Mouse (Mus musculus) neural tube, embryonic 12.5 days (tissue): ENCODE data around the gene Vmn2r66. TPM values are rescaled to one million over a fixed set of nuclear protein-coding genes. Genes with fewer than 3 reads are reported as not detected.

Experiments
- ATAC-seq: fragments of 200-750 bp; cut with Nextera tagmentation; 2 replicates; pipeline ENCODE4 v1.8.0; 2017; ENCODE audit warnings: low read depth, mild to moderate bottlenecking, moderate TSS enrichment, moderate library complexity; ENCODE audit not compliant: low FRiP score
- H3K27ac ChIP-seq: fragments of 300-500 bp; sonication (generic); 2 replicates; pipeline ENCODE4 v1.5.1; 2016
- H3K27me3 ChIP-seq: fragments of 300-500 bp; sonication (generic); replicated peaks from 2 replicates; pipeline ENCODE4 v1.6.1; 2016; ENCODE audit warnings: mild to moderate bottlenecking
- H3K36me3 ChIP-seq: fragments of 300-500 bp; sonication (generic); 2 replicates; pipeline ENCODE4 v1.6.1; 2016; ENCODE audit warnings: mild to moderate bottlenecking
- H3K4me1 ChIP-seq: fragments of 300-500 bp; sonication (generic); 2 replicates; pipeline ENCODE4 v1.6.1; 2016
- H3K4me2 ChIP-seq: fragments of 300-500 bp; sonication (generic); replicated peaks from 2 replicates; pipeline ENCODE4 v1.6.1; 2016; ENCODE audit warnings: mild to moderate bottlenecking
- H3K4me3 ChIP-seq: fragments of 300-500 bp; sonication (generic); 2 replicates; pipeline ENCODE4 v1.5.1; 2016
- H3K9ac ChIP-seq: fragments of 300-500 bp; sonication (generic); 2 replicates; pipeline ENCODE4 v1.6.1; 2016; ENCODE audit warnings: mild to moderate bottlenecking
- H3K9me3 ChIP-seq: fragments of 300-500 bp; sonication (generic); 2 replicates; pipeline ENCODE4 v1.6.1; 2016; ENCODE audit warnings: mild to moderate bottlenecking
- WGBS: fragments of 180-500 bp; shearing (Covaris S2); methylation state at CpG from one replicate; pipeline ENCODE4 v1.1.7; 2016; 5-methylcytosine and 5-hydroxymethylcytosine counted together
- polyA plus RNA-seq: library from polyadenylated mRNA; unstranded; fragments of >200 nt; fragmentation: Nextera tagmentation; extraction: Ambion mirVana; gene quantifications from 2 replicates; pipeline ENCODE4 v1.2.1, GENCODE M21; 2016

The Vmn2r66 gene
- not detected in 2 replicates for polyA plus RNA-seq

DNA sequence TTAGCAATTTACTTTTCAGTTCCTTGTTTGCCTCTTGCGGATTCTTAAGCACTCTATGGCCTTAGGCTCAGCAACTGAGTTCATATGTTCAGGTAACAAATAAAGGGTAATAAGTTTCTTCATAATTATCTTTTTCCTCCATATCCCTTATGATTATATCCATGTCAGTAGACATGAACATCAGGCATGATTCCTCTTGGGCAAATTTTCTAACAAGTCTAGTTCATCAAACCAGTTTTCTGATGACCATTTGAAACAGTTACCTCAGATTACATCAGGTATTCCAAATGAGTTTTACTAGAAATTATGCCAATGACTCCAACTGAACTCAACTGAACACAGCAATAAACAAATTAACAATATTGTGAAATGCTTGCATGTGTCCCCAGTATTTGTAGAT is at the start of gene Vmn2r66:
TSS of gene Vmn2r66 (minus strand) at position 101 of the 400 bp plus-strand sequence.
- Histone ChIP-seq H3K9me3 (no peaks in the 10 kb centered on the region), H3K4me3 (no peak within 1 kb of the TSS), H3K27me3 (no peaks in the 10 kb centered on the region), H3K9ac (no peak within 1 kb of the TSS), H3K36me3 (no peaks in the 10 kb centered on the region), H3K27ac (no peak within 1 kb of the TSS), H3K4me1 (no peaks in the 10 kb centered on the region), H3K4me2 (no peak within 1 kb of the TSS)
- ATAC-seq = no peak
- WGBS = 88% methylated on average over 1 of the region's 1 CpGs

DNA sequence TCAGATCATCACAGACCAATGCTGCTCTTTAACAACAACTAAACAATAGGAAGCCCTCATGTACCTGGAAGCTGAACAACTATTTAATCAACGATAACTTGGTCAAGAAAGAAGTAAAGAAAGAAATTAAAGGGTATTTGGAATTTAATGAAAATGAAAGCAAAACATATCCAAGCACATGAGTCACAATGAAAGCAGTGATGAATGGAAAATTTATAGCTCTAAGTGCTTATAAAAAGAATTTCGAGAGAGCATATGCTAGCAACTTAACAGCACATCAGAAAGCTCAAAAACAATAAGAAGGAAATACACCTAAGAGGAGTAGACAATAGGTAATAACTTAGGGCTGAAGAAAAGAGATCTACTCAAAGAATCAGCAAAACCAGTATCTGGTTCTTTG is 15.4 kb downstream of the Vmn2r66 start:
- no peak overlapping the region for H3K9ac ChIP-seq
- 83% methylated on average over 2 of the region's 2 CpGs for WGBS
- ATAC-seq = no peak
- H3K9me3 ChIP-seq = no peaks in the 10 kb centered on the region
- no peaks in the 10 kb centered on the region for H3K36me3 ChIP-seq
- H3K4me1 ChIP-seq = no peaks in the 10 kb centered on the region
- no peak overlapping the region for H3K4me2 ChIP-seq
- H3K4me3 ChIP-seq = no peak overlapping the region
- no peak overlapping the region for H3K27ac ChIP-seq
- H3K27me3 ChIP-seq = no peaks in the 10 kb centered on the region

DNA sequence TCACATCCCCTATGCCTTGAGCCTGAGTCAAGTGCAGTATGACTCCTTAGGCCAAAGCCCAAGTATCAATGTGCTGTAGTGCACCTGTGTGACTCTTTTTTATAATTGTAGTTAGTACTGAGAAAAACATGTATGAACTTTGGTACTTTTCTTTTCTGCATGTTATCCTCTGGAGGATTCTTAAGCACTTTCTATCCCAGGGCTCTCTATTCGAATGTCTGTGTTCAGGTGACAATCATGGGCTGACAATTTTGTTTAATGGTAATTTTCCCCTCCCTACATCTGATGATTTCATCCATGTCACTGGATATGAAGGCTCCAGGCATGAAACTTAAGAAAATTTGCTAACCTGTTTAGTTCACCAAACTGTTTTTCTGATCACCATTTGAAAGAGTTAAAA is 48.1 kb downstream of the Vmn2r66 start, which contains the start of gene Vmn2r65:
TSS of gene Vmn2r65 (minus strand) at position 101 of the 400 bp plus-strand sequence.
- no peaks in the 10 kb centered on the region for H3K9me3 ChIP-seq
- H3K4me2 ChIP-seq = no peak within 1 kb of the TSS
- no peaks in the 10 kb centered on the region for H3K36me3 ChIP-seq
- no peaks in the 10 kb centered on the region for H3K4me1 ChIP-seq
- no peaks in the 10 kb centered on the region for H3K27me3 ChIP-seq
- WGBS = 45% methylated on average over 1 of the region's 1 CpGs
- H3K4me3 ChIP-seq = no peak within 1 kb of the TSS
- H3K9ac ChIP-seq = no peak within 1 kb of the TSS
- no peak within 1 kb of the TSS for H3K27ac ChIP-seq
- ATAC-seq = no peak

Other genes starting within 250 kb of the Vmn2r66 start
- gene Olfr291, start 158.7 kb downstream of the Vmn2r66 start, polyA plus RNA-seq = not detected in 2 replicates
- gene Vmn2r65, start 48.2 kb downstream of the Vmn2r66 start, polyA plus RNA-seq = not detected in 2 replicates
- gene Vmn2r67, start 143.7 kb upstream of the Vmn2r66 start, polyA plus RNA-seq = not detected in 2 replicates
- gene Vmn2r68, start 225.5 kb upstream of the Vmn2r66 start, polyA plus RNA-seq = not detected in 2 replicates